Mouse (Mus musculus): ENCODE results near the gene Prdm10. TPM values are rescaled to one million over a fixed set of nuclear protein-coding genes. Genes with fewer than 3 reads are reported as not detected.

Gene Prdm10
- polyA plus RNA-seq, 1 experiment: 0.29 TPM

GRCm38 (mm10) chr9:31353518-31353917, 73.2 kb downstream of the Prdm10 start:
- Histone ChIP-seq H3K36me3 (ENCODE audit: control insufficient read depth) (peaks cover 89% of the 10 kb centered on the region), H3K9me3 (ENCODE audit: control insufficient read depth, low read length) (no peaks in the 10 kb centered on the region), H3K4me1 (ENCODE audit: control insufficient read depth) (no peaks in the 10 kb centered on the region), H3K27me3 (ENCODE audit: control insufficient read depth) (no peaks in the 10 kb centered on the region), H3K4me3 (replicated peaks) (no peak overlapping the region)
- TF ChIP-seq GATA1 (IDR thresholded peaks at IDR 0.05; ENCODE audit: low read length): no peak
- TF ChIP-seq TAL1 (IDR thresholded peaks at IDR 0.05; ENCODE audit: low read length): no peak

GRCm38 (mm10) chr9:31354051-31354450, 73.7 kb downstream of the Prdm10 start:
- no peaks in the 10 kb centered on the region for H3K27me3 ChIP-seq (ENCODE audit: control insufficient read depth)
- no peaks in the 10 kb centered on the region for H3K9me3 ChIP-seq (ENCODE audit: control insufficient read depth, low read length)
- no peaks in the 10 kb centered on the region for H3K4me1 ChIP-seq (ENCODE audit: control insufficient read depth)
- peaks cover 89% of the 10 kb centered on the region for H3K36me3 ChIP-seq (ENCODE audit: control insufficient read depth)
- TF ChIP-seq TAL1 (IDR thresholded peaks at IDR 0.05; ENCODE audit: low read length) (no peak), GATA1 (IDR thresholded peaks at IDR 0.05; ENCODE audit: low read length) (no peak)
- H3K4me3 ChIP-seq (replicated peaks): no peak overlapping the region

DNA sequence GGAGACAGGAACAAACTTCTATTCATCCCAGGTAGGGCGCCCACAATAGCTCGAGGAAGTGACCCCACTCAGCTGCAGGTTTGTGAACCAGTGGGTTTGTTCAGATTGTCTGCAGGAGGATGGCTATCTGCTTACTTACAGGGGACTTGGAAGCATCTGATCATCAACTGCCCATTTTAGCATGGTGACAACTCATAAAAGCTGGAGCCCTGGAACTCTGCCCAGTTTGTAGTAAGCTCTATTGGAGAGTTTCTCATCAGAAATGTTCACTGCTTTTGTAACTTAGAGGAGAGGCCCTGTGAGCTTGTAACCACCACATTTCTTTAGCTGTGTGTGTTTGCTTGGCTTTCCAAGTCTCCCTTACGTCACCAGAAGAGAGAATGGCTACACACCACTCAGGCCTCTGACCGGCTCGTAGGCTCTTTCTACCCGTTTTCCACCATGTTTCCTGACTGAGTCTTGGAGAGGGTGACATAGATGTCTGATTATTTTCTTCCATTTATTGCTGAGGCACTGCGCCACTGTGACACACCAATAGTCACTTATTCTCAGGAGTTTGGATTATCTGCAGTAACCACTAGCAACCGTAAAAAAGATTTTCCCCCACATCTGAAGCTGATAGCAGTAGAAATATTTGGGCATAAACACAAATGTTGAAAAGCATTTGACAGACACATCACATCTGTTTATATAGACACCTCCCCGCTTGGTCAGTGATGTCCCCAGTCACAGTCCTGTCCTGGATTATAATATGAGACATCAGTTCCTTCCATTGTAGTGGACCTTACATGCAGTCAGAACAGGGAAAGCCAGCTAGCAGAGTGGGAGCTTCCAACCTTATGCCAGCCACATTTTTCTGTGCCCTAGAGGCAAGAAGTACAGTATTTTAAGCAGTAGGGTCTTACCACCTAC, 83.6 kb downstream of the Prdm10 start:
- Histone ChIP-seq H3K9me3 (ENCODE audit: control insufficient read depth, low read length) (no peaks in the 10 kb centered on the region), H3K36me3 (ENCODE audit: control insufficient read depth) (peaks cover 86% of the 10 kb centered on the region), H3K27me3 (ENCODE audit: control insufficient read depth) (no peaks in the 10 kb centered on the region), H3K4me1 (ENCODE audit: control insufficient read depth) (no peaks in the 10 kb centered on the region), H3K4me3 (replicated peaks) (no peak overlapping the region)
- TF ChIP-seq GATA1 (IDR thresholded peaks at IDR 0.05; ENCODE audit: low read length) (no peak), TAL1 (IDR thresholded peaks at IDR 0.05; ENCODE audit: low read length) (no peak)

DNA sequence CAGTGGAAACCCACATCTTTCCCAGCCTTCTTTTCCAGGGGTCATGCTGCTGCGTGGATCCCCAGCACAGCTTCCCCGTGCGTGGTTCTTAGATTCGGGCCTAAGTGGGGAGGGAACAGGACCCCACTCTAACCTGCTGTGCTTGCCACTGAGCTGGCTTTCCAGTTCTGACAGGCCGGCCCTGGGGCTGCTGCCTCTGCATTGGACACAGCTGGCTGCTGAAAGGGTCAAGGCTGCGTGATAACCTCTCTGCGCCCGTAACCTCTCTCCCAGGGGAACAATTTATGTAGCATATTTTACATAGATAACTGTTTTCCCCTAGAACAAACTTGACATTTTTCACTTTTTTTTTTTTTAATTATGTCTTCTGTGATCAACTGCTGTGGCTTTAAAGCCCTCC, 84.7 kb downstream of the Prdm10 start:
- Histone ChIP-seq H3K4me3 (replicated peaks) (no peak overlapping the region), H3K36me3 (ENCODE audit: control insufficient read depth) (peaks cover 80% of the 10 kb centered on the region), H3K4me1 (ENCODE audit: control insufficient read depth) (no peaks in the 10 kb centered on the region), H3K27me3 (ENCODE audit: control insufficient read depth) (no peaks in the 10 kb centered on the region), H3K9me3 (ENCODE audit: control insufficient read depth, low read length) (no peaks in the 10 kb centered on the region)
- no peak for TF ChIP-seq TAL1 (IDR thresholded peaks at IDR 0.05; ENCODE audit: low read length)
- no peak for TF ChIP-seq GATA1 (IDR thresholded peaks at IDR 0.05; ENCODE audit: low read length)

DNA sequence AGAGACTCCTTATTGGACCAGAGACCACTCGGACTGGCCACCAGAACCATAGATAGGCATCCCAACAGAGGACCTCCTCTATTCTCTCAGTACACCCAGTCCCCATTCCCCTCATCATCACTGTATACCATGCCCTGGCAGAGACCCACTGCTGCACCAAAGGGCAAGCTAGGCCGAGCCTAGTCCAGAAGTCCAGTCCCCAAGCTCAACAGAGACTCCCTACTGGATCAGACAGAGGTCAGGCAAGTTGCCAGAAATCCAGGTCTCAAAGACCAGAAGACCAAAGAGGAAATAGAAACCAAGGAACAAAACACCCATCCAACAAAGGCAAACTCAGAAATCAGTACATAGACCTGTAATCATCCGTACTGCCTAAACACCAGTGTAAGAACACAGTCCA, 91.4 kb downstream of the Prdm10 start:
- no peaks in the 10 kb centered on the region for H3K27me3 ChIP-seq (ENCODE audit: control insufficient read depth)
- no peaks in the 10 kb centered on the region for H3K4me1 ChIP-seq (ENCODE audit: control insufficient read depth)
- no peaks in the 10 kb centered on the region for H3K9me3 ChIP-seq (ENCODE audit: control insufficient read depth, low read length)
- TF ChIP-seq GATA1 (IDR thresholded peaks at IDR 0.05; ENCODE audit: low read length) (no peak), TAL1 (IDR thresholded peaks at IDR 0.05; ENCODE audit: low read length) (no peak)
- peaks cover 44% of the 10 kb centered on the region for H3K36me3 ChIP-seq (ENCODE audit: control insufficient read depth)
- no peak overlapping the region for H3K4me3 ChIP-seq (replicated peaks)

GRCm38 (mm10) chr9:31376661-31377060, 96.3 kb downstream of the Prdm10 start:
- no peak overlapping the region for H3K4me3 ChIP-seq (replicated peaks)
- H3K36me3 ChIP-seq (ENCODE audit: control insufficient read depth): peaks cover 34% of the 10 kb centered on the region
- no peaks in the 10 kb centered on the region for H3K9me3 ChIP-seq (ENCODE audit: control insufficient read depth, low read length)
- H3K4me1 ChIP-seq (ENCODE audit: control insufficient read depth): no peaks in the 10 kb centered on the region
- H3K27me3 ChIP-seq (ENCODE audit: control insufficient read depth): no peaks in the 10 kb centered on the region
- TF ChIP-seq GATA1 (IDR thresholded peaks at IDR 0.05; ENCODE audit: low read length) (no peak), TAL1 (IDR thresholded peaks at IDR 0.05; ENCODE audit: low read length) (no peak)

DNA sequence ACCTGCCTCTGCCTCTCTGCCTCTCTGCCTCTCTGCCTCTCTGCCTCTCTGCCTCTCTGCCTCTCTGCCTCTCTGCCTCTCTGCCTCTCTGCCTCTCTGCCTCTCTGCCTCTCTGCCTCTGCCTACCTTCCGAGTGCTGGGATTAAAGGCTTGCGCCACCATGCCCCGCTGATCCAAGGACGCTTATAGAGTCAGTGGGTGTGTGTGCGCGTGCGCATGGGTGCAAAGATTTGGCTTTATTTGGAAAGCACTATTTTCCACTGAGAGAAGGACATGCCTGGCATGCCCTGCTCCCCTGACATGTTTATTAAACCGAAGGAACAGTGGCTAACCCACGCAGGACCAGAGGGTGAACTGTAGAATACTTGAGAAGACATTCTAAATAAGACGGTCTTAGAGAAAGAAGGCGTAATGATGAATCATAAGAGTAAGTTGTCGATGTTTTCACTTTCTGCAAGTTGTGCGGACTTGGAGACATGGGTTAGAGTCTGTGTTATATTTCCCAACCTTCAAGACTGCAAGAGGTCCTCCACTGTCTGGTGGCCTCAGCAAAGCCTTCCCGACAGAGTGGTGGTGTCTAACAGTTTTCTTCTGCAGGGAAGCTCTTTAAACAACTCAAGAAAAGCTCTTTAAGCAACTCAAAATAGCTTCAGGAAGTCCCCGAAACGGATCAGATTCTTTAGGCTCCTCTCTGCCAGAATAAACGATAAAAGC, 104.6 kb downstream of the Prdm10 start:
- Histone ChIP-seq H3K9me3 (ENCODE audit: control insufficient read depth, low read length) (no peaks in the 10 kb centered on the region), H3K4me1 (ENCODE audit: control insufficient read depth) (peaks cover 29% of the 10 kb centered on the region), H3K4me3 (replicated peaks) (peak overlapping the region; percentile 94), H3K36me3 (ENCODE audit: control insufficient read depth) (peaks cover 15% of the 10 kb centered on the region), H3K27me3 (ENCODE audit: control insufficient read depth) (no peaks in the 10 kb centered on the region)
- no peak for TF ChIP-seq TAL1 (IDR thresholded peaks at IDR 0.05; ENCODE audit: low read length)
- no peak for TF ChIP-seq GATA1 (IDR thresholded peaks at IDR 0.05; ENCODE audit: low read length)

GRCm38 (mm10) chr9:31385500-31385869, 105.1 kb downstream of the Prdm10 start:
- Histone ChIP-seq H3K36me3 (ENCODE audit: control insufficient read depth) (peaks cover 18% of the 10 kb centered on the region), H3K4me1 (ENCODE audit: control insufficient read depth) (peaks cover 29% of the 10 kb centered on the region), H3K9me3 (ENCODE audit: control insufficient read depth, low read length) (no peaks in the 10 kb centered on the region), H3K27me3 (ENCODE audit: control insufficient read depth) (no peaks in the 10 kb centered on the region), H3K4me3 (replicated peaks) (peak overlapping the region; percentile 94)
- TF ChIP-seq TAL1 (IDR thresholded peaks at IDR 0.05; ENCODE audit: low read length): no peak
- no peak for TF ChIP-seq GATA1 (IDR thresholded peaks at IDR 0.05; ENCODE audit: low read length)

GRCm38 (mm10) chr9:31385947-31386354, 105.6 kb downstream of the Prdm10 start, which contains the start of gene Nfrkb:
Gene Nfrkb, plus strand, starts transcription at chr9:31386192.
- peaks cover 19% of the 10 kb centered on the region for H3K36me3 ChIP-seq (ENCODE audit: control insufficient read depth)
- TF ChIP-seq TAL1 (IDR thresholded peaks at IDR 0.05; ENCODE audit: low read length): no peak
- no peak for TF ChIP-seq GATA1 (IDR thresholded peaks at IDR 0.05; ENCODE audit: low read length)
- peaks cover 29% of the 10 kb centered on the region for H3K4me1 ChIP-seq (ENCODE audit: control insufficient read depth)
- H3K27me3 ChIP-seq (ENCODE audit: control insufficient read depth): no peaks in the 10 kb centered on the region
- peak within 1 kb of the TSS; percentile 94 for H3K4me3 ChIP-seq (replicated peaks)
- H3K9me3 ChIP-seq (ENCODE audit: control insufficient read depth, low read length): no peaks in the 10 kb centered on the region
